Mouse (Mus musculus) heart, embryonic 11.5 days (tissue): ENCODE results near the gene Ric8b. TPM values are rescaled to one million over a fixed set of nuclear protein-coding genes. Genes with fewer than 3 reads are reported as not detected.
A peak's percentile ranks its signal among the peaks of the same experiment; 100 is the strongest.

Experiments used
- ATAC-seq: fragments of 200-750 bp; cut with Nextera tagmentation; replicated peaks from 2 replicates; pipeline ENCODE4 v1.8.0; 2017; ENCODE audit warnings: moderate library complexity; ENCODE audit not compliant: insufficient number of reproducible peaks, low FRiP score, low TSS enrichment
- H3K27ac ChIP-seq: fragments of 300-500 bp; sonication (generic); 2 replicates; pipeline ENCODE4 v1.5.1; 2014; ENCODE audit warnings: mild to moderate bottlenecking, low read depth, low read length
- H3K27me3 ChIP-seq: fragments of 300-500 bp; sonication (generic); 2 replicates; pipeline ENCODE4 v1.6.1; 2014; ENCODE audit warnings: mild to moderate bottlenecking, low read length, mixed read lengths; ENCODE audit not compliant: control insufficient read depth, insufficient read depth
- H3K36me3 ChIP-seq: fragments of 300-500 bp; sonication (generic); 2 replicates; pipeline ENCODE4 v1.6.1; 2014; ENCODE audit warnings: mild to moderate bottlenecking, low read length, moderate library complexity, mixed read lengths; ENCODE audit not compliant: control insufficient read depth, insufficient read depth
- H3K4me1 ChIP-seq: fragments of 300-500 bp; sonication (generic); 2 replicates; pipeline ENCODE4 v1.6.1; 2014; ENCODE audit warnings: low read length; ENCODE audit not compliant: control insufficient read depth, insufficient read depth
- H3K4me2 ChIP-seq: fragments of 300-500 bp; sonication (generic); 2 replicates; pipeline ENCODE4 v1.6.1; 2014; ENCODE audit warnings: mild to moderate bottlenecking, moderate library complexity
- H3K4me3 ChIP-seq: fragments of 300-500 bp; sonication (generic); 2 replicates; pipeline ENCODE4 v1.5.1; 2014; ENCODE audit warnings: low read depth, low read length
- H3K9ac ChIP-seq: fragments of 300-500 bp; sonication (generic); 2 replicates; pipeline ENCODE4 v1.6.1; 2014; ENCODE audit warnings: mild to moderate bottlenecking, low read depth, low read length, moderate library complexity
- H3K9me3 ChIP-seq: fragments of 300-500 bp; sonication (generic); replicated peaks from 2 replicates; pipeline ENCODE4 v1.6.1; 2016; ENCODE audit warnings: low read length; ENCODE audit not compliant: control insufficient read depth
- WGBS: fragments of 180-500 bp; shearing (Covaris S2); extraction: QIAGEN DNeasy Blood & Tissue Kit; methylation state at CpG from one replicate; pipeline ENCODE4 v1.1.7; 2014; ENCODE audit not compliant: insufficient replicate concordance; 5-methylcytosine and 5-hydroxymethylcytosine counted together
- polyA plus RNA-seq: library from polyadenylated mRNA; unstranded; fragments of >200 nt; fragmentation: Nextera tagmentation; extraction: Ambion mirVana; gene quantifications from 2 replicates; pipeline ENCODE4 v1.2.1, GENCODE M21; 2014

Ric8b gene
- polyA plus RNA-seq, 1 experiment from 2014 or later, result 17.1 TPM

- H3K4me2 ChIP-seq, result no peak overlapping the region
- peaks cover 13% of the 10 kb centered on the region for H3K36me3 ChIP-seq
- WGBS, result 96% methylated on average over 2 of the region's 2 CpGs
- no peaks in the 10 kb centered on the region for H3K9me3 ChIP-seq
- H3K27ac ChIP-seq, result no peak overlapping the region
- no peaks in the 10 kb centered on the region for H3K27me3 ChIP-seq
- no peak for ATAC-seq
- no peak overlapping the region for H3K4me3 ChIP-seq
- H3K4me1 ChIP-seq, result peaks cover 9% of the 10 kb centered on the region; the same call in 1 of the 2 replicates
- H3K9ac ChIP-seq, result no peak overlapping the region
These were observed 64.0 kb downstream of the Ric8b start for GRCm38 (mm10) chr10:84981441-84981840.

DNA sequence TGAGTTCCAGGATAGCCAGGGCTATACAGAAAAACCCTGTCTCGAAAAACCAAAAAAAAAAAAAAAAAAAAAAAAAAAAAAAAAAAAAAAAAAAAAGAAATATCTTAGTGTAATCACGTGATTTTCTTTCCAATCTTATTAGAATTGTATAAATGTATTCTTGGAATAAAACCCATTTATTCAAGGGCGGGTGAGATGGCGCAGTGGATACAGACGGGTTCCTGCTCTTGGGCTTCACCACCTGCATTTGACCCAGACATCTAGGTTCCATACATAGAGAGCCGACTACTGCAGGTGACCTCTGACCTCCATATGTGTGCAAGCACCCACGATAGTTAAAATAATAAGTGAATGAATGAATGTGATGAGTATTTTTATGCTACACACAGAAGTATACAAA, 65.3 kb downstream of the Ric8b start:
- Histone ChIP-seq H3K9me3 (no peaks in the 10 kb centered on the region), H3K4me2 (no peak overlapping the region), H3K27me3 (no peaks in the 10 kb centered on the region), H3K4me1 (peaks cover 3% of the 10 kb centered on the region; the same call in 1 of the 2 replicates), H3K4me3 (no peak overlapping the region), H3K9ac (no peak overlapping the region), H3K27ac (no peak overlapping the region), H3K36me3 (peaks cover 18% of the 10 kb centered on the region)
- no peak for ATAC-seq
- 89% methylated on average over 6 of the region's 7 CpGs for WGBS

DNA sequence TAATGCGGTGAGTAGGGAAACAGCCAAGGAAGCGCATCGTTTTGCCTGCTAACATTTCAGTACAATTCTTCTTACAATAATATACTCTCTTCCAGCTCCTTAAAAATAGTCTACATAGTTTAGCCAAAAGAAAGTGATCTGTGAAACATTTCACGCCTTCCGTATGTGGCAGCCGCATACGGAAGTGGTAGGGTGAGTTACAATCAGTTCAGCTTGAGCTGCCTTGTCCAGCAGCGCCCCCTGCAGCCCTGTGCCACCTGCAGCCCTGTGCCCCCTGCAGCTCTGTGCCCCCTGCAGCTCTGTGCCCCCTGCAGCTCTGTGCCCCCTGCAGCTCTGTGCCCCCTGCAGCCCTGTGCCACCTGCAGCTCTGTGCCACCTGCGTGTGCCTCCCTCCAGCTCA, 68.5 kb downstream of the Ric8b start:
- Histone ChIP-seq H3K27me3 (no peaks in the 10 kb centered on the region), H3K4me3 (no peak overlapping the region), H3K9ac (no peak overlapping the region), H3K27ac (no peak overlapping the region), H3K9me3 (no peaks in the 10 kb centered on the region), H3K4me2 (no peak overlapping the region), H3K36me3 (peaks cover 15% of the 10 kb centered on the region), H3K4me1 (peaks cover 3% of the 10 kb centered on the region; the same call in 1 of the 2 replicates)
- ATAC-seq, result no peak
- WGBS, result 80% methylated on average over 9 of the region's 9 CpGs

DNA sequence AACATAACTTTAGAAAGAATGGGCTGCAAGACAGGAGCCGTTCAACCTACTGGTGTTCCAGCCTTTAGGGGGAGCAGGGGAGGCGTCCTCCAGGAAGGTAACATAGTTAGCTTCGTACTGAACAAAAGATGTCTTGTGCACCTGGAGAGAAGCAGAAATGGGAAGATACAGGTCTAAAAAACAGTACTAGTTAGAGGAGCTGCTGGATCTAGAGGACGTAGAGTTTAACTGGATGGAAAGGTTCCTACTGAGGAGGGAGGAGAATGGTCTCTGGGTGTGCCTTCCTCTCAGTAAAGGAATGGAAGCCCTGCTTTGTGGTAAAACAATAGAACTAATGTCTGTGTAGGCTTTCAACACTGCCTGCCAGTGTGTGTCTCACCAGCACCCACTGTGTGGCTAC, 70.2 kb downstream of the Ric8b start:
- 88% methylated on average over 4 of the region's 4 CpGs for WGBS
- no peaks in the 10 kb centered on the region for H3K27me3 ChIP-seq
- no peak overlapping the region for H3K9ac ChIP-seq
- no peak for ATAC-seq
- no peak overlapping the region for H3K27ac ChIP-seq
- no peaks in the 10 kb centered on the region for H3K9me3 ChIP-seq
- H3K4me1 ChIP-seq, result peaks cover 3% of the 10 kb centered on the region; the same call in 1 of the 2 replicates
- no peak overlapping the region for H3K4me3 ChIP-seq
- H3K4me2 ChIP-seq, result no peak overlapping the region
- peaks cover 13% of the 10 kb centered on the region for H3K36me3 ChIP-seq

GRCm38 (mm10) chr10:84988650-84989049, 71.2 kb downstream of the Ric8b start:
- Histone ChIP-seq H3K9ac (no peak overlapping the region), H3K36me3 (peaks cover 9% of the 10 kb centered on the region), H3K4me2 (no peak overlapping the region), H3K9me3 (no peaks in the 10 kb centered on the region), H3K27me3 (no peaks in the 10 kb centered on the region), H3K27ac (no peak overlapping the region), H3K4me3 (no peak overlapping the region), H3K4me1 (peaks cover 3% of the 10 kb centered on the region; the same call in 1 of the 2 replicates)
- 60% methylated on average over 4 of the region's 4 CpGs for WGBS
- ATAC-seq, result no peak

- Histone ChIP-seq H3K4me2 (no peak overlapping the region), H3K36me3 (peaks cover 7% of the 10 kb centered on the region; the same call in 1 of the 2 replicates), H3K4me1 (peaks cover 17% of the 10 kb centered on the region), H3K9me3 (no peaks in the 10 kb centered on the region), H3K4me3 (no peak overlapping the region), H3K9ac (no peak overlapping the region), H3K27me3 (no peaks in the 10 kb centered on the region), H3K27ac (no peak overlapping the region)
- WGBS, result 88% methylated on average over 4 of the region's 4 CpGs
- no peak for ATAC-seq
These were observed 76.9 kb downstream of the Ric8b start for GRCm38 (mm10) chr10:84994346-84994745.

- Histone ChIP-seq H3K36me3 (peaks cover 7% of the 10 kb centered on the region; the same call in 1 of the 2 replicates), H3K4me3 (no peak overlapping the region), H3K4me2 (no peak overlapping the region), H3K9me3 (no peaks in the 10 kb centered on the region), H3K9ac (no peak overlapping the region), H3K27me3 (no peaks in the 10 kb centered on the region), H3K27ac (no peak overlapping the region), H3K4me1 (peaks cover 17% of the 10 kb centered on the region)
- 91% methylated on average over 3 of the region's 3 CpGs for WGBS
- ATAC-seq, result no peak
These were observed 77.6 kb downstream of the Ric8b start for GRCm38 (mm10) chr10:84994971-84995370.

DNA sequence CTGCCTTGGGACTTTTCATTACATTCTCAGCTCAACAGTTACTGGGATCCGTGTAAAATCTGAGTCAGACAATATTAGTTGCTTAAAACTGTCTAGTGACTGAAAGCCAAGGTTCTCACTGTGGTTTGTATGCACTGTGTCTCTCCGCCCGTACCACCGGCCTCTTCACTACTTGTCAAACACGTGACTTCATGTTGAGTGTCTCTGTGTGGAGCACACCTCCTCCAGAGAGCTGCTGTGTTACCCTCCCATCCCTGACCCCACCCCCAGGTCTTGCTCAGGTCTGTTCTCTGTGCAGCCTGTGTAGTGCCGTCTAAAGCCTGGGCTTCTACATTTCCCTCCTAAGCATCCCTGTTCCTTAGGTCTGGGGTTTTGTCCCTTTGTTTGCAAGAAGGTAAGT, 79.0 kb downstream of the Ric8b start:
- Histone ChIP-seq H3K4me2 (no peak overlapping the region), H3K4me3 (no peak overlapping the region), H3K27ac (no peak overlapping the region), H3K36me3 (peaks cover 7% of the 10 kb centered on the region; the same call in 1 of the 2 replicates), H3K9ac (no peak overlapping the region), H3K27me3 (no peaks in the 10 kb centered on the region), H3K9me3 (no peaks in the 10 kb centered on the region), H3K4me1 (peaks cover 17% of the 10 kb centered on the region)
- no peak for ATAC-seq
- 66% methylated on average over 6 of the region's 6 CpGs for WGBS

DNA sequence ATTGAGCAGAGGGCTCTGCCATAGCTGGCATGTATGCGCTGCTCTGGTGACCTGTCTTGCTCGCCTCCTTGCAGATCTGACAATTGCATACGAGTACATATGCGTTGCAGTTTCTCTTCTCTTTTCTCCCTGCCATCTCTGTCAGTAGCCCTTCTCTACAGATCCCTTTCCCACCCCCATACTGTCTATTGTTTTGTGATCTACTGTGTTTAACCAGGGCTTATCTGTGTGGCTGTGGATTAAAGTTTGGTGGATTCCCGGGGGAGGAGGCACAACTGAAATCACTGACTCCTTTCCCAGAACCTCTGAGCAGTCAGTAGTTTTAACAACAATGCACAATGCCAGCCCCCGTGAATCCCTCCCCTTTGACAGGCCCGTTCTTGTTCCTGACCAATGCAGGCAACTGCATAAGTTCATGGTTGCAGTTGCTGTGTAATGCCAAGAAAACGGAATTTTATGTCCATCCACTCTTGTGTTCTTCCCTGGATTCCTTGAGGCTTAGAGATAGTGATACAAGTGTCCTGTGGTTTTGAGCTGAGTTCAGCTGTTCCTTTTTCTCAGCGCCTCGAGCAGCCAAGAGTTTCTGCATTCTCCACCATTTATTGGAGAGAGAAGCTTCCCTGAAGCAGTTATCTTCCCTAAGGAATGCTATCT, 80.3 kb downstream of the Ric8b start:
- no peak for ATAC-seq

More for the DNA sequence above, 80.3 kb downstream of the Ric8b start:
- WGBS, result 59% methylated on average over 10 of the region's 10 CpGs
- H3K9me3 ChIP-seq, result no peaks in the 10 kb centered on the region
- H3K4me2 ChIP-seq, result no peak overlapping the region
- no peaks in the 10 kb centered on the region for H3K27me3 ChIP-seq
- no peak overlapping the region for H3K4me3 ChIP-seq
- H3K27ac ChIP-seq, result peak overlapping the region; percentile 35; the same call in 1 of the 2 replicates
- H3K36me3 ChIP-seq, result peaks cover 4% of the 10 kb centered on the region; the same call in 1 of the 2 replicates
- H3K9ac ChIP-seq, result no peak overlapping the region
- peaks cover 21% of the 10 kb centered on the region for H3K4me1 ChIP-seq
